Mouse (Mus musculus): ENCODE measurements around the gene Tagln2. TPM values are rescaled to one million over a fixed set of nuclear protein-coding genes. Genes with fewer than 3 reads are reported as not detected.
A peak's percentile ranks its signal among the peaks of the same experiment; 100 is the strongest.

Gene Tagln2
- total RNA-seq, 2 experiments from 2014 or later = 7.9 to 13.1 TPM

DNA sequence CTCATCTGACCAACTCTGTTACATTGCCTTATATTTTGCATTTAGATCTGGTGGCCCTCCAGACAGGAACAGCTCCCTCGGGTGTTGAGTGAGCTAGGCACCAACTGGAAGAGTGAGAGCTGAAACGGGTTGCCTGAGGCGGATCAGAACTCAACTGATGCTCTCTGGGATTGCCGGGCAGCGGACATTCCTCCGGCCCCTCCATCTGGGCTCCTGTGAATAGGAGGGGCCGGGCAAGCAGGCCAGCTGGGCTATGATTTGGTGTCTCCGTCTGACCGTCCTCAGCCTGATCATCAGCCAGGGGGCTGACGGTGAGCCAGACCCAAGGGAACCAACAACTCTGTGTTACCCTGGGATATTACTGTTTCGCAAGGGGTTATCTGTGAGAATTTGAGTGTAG, 15.6 kb upstream of the Tagln2 start:
- Histone ChIP-seq H3K4me3 (no peak overlapping the region), H3K27ac (no peak overlapping the region)
- TF ChIP-seq CTCF (conservative IDR thresholded peaks at IDR 0.05) = no peak
- DNase-seq (ENCODE audit: low spot score in 2 of 2) = no peak

DNA sequence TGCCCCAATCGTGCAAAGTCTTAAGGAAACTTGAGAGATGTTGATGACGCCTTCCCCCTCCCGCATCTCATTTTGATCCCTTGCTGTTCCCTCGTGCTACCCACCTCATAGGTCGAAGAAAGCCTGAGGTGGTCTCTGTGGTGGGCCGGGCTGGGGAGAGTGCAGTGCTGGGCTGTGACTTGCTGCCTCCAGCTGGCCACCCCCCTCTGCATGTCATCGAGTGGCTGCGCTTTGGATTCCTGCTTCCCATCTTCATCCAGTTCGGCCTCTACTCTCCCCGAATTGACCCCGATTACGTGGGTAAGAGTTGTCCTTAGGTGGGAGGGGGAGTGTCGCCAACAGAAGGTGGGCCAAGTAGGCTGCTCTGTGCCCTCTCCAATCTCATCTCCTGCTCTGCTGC, 15.2 kb upstream of the Tagln2 start:
- TF ChIP-seq CTCF (conservative IDR thresholded peaks at IDR 0.05) = no peak
- H3K4me3 ChIP-seq = no peak overlapping the region
- DNase-seq (ENCODE audit: low spot score in 2 of 2) = no peak
- H3K27ac ChIP-seq = no peak overlapping the region

DNA sequence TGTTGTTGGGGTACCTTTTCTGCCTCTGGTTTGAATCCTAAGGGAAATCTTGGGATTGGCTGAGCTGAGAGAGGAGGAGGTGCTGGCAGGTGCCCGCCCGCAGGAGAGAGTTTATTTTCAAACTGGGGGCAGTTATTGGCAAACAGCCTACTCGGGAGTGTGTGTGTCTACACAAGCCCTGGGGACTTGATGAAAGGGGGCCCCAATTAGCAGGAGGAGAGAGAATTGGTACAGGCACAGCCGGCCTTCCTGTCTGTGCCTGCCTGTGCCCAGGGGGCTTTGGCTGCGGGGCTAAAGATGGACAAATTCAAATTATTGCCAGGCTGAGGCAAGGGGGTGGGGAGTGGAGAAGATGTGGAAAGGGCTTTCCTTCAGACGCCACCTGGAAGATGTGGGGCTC, 14.0 kb upstream of the Tagln2 start:
- TF ChIP-seq CTCF (conservative IDR thresholded peaks at IDR 0.05) = no peak
- no peak overlapping the region for H3K27ac ChIP-seq
- no peak for DNase-seq (ENCODE audit: low spot score in 2 of 2)
- H3K4me3 ChIP-seq = no peak overlapping the region

DNA sequence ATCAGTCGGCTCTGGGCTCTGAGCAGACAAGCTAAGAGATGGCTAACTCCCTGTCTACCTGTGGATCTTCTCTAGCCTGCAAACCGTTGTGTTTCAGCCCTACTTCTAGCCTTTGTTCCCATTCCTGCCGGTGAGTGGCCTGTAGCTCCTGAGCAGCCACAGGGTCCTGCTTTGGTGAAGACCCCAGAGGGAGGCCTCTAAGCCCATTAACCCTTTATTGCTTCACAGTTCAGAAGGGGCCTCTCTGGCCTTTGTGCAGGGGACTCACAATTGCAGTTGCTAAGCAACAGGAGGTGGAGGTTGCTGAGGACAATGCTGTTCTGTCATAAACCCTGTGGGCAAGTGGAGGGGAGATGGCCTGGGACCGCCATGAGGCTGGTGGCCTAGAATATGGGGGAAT, 13.6 kb upstream of the Tagln2 start:
- DNase-seq (ENCODE audit: low spot score in 2 of 2) = no peak
- H3K27ac ChIP-seq = no peak overlapping the region
- TF ChIP-seq CTCF (conservative IDR thresholded peaks at IDR 0.05) = no peak
- no peak overlapping the region for H3K4me3 ChIP-seq

DNA sequence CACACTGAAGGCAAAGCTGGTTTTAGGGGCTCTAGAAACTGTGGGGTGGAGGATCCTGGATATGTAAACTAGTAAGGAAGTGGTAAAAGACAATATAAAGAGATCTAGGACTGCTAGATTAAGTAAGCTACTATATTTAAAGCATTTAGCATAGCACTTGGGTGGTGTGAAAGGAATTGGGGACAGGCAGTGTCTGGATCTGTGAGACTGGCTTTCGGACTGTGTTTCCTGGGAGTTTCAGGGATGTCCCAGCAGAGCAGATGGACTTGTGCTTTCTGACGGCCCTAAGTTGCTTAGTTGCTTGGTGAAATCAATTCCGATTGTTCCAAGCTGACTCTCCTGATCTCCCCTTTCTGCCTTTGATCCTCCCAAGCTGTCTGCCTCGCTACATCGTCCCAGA, 13.2 kb upstream of the Tagln2 start:
- Histone ChIP-seq H3K4me3 (no peak overlapping the region), H3K27ac (no peak overlapping the region)
- no peak for TF ChIP-seq CTCF (conservative IDR thresholded peaks at IDR 0.05)

DNA sequence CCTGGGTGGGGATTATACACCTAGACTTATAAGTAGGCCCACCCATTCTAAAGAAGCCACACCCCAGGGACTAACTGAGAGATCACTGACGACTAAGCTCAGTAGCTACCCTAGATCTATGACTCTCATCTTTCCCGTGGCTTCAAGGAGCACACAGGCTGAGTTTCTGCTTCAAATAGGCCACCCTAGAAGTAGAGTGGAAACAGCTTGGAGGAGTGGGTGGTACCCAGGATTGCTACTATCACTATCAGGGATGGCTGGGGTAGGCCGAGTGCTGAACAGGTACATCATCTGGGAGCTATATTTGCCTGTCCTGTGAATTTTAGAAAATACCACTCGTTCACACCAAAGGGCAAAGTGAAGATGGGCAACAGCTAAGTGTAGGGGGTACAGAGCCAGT, 12.0 kb upstream of the Tagln2 start:
- no peak for TF ChIP-seq CTCF (conservative IDR thresholded peaks at IDR 0.05)
- no peak overlapping the region for H3K27ac ChIP-seq
- H3K4me3 ChIP-seq = no peak overlapping the region
- no peak for DNase-seq (ENCODE audit: low spot score in 2 of 2)

More for the DNA sequence above, 13.2 kb upstream of the Tagln2 start:
- no peak for DNase-seq (ENCODE audit: low spot score in 2 of 2)

DNA sequence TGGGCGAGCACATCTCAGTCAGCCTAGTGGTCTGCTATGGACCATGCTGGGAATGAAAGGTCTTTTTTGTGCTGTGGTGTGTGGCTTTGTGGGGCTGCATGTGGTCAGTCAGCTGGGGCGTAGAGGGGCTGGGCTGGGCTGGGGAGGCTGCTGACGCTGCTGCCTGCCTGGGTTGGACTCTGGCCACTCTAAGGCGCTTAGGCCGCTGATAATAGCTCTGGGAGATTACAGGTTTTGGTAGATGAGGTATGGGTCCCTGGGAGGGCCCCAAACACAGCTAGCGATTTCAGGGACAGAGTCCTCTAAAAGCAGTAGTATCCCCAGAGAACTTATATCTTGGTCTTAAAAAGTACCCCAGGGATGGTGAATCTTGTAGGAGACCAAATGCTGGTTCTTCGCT, 11.0 kb upstream of the Tagln2 start:
- H3K4me3 ChIP-seq = no peak overlapping the region
- no peak overlapping the region for H3K27ac ChIP-seq
- DNase-seq (ENCODE audit: low spot score in 2 of 2) = no peak
- no peak for TF ChIP-seq CTCF (conservative IDR thresholded peaks at IDR 0.05)

DNA sequence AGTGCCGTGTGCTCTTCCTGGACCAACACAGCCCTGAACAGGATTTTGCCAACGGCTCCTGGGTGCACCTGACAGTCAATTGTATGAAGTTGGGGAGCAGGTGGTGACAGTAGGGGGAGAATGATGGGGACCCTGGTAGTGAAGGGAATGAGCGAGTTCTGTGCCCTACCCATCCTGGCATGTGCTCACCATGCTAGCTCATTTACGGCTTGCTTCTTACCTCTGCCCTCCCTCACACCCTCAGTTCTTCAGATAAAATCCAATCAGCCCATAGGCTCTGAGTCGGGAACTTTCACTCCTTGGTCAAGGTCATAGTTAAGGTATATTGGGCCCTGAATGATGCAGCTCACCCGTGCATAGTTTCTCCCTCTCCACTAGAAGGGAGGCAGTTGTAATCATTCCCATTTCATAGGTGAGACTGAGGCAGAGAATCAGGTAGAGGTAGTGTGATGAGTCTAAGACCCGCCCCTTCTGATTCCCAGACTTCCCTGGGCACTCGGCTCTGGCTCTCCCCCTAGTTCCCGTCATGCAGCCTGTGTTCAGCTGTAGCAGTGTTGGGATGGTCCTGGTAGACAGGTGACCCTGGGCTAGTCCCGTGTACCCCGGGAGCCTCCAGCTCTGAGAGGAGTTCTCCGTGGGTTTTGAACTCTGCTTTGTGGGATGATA, 10.1 kb upstream of the Tagln2 start:
- TF ChIP-seq CTCF (conservative IDR thresholded peaks at IDR 0.05) = no peak
- H3K27ac ChIP-seq = no peak overlapping the region
- peak overlapping the region; percentile 57 for H3K4me3 ChIP-seq
- no peak for DNase-seq (ENCODE audit: low spot score in 2 of 2)

DNA sequence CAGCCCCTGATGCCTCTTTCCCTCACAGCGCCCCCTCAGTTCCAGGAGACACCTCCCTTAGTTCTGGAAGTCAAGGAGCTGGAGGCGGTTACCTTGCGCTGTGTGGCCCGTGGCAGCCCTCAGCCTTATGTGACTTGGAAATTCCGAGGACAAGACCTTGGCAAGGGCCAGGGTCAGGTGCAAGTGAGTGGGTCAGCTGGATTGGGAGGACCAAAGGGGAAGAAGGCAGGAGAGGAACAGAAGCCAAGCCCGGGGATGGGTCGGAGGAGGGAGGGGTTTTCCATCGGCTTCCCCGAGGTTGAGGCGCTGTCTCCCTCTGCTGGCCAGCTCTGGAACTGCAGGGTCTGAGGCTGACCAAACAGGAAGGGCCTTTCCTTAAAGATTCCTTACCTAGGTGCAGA, 9.6 kb upstream of the Tagln2 start:
- TF ChIP-seq CTCF (conservative IDR thresholded peaks at IDR 0.05) = peak; percentile 98
- Histone ChIP-seq H3K27ac (no peak overlapping the region), H3K4me3 (peak overlapping the region; percentile 57)
- DNase-seq (ENCODE audit: low spot score in 2 of 2) = peak; percentile 71 to 95

DNA sequence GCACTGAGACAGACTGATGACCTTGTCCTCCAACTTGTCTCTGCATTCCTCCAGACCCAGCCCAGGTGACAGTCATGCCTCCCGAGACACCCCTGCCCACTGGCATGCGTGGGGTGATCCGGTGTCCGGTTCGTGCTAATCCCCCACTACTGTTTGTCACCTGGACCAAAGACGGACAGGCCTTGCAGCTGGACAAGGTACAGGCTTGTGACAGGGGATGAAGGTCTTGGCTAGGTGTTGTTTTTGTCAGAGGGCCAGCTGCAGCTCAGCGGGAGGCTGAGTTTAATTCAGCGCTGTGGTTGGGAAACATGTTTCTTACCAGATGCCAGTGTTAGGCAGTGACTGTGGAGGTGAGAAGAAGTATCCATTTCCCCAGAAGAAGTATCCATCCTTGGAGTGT, 7.8 kb upstream of the Tagln2 start:
- no peak for DNase-seq (ENCODE audit: low spot score in 2 of 2)
- TF ChIP-seq CTCF (conservative IDR thresholded peaks at IDR 0.05) = no peak
- H3K4me3 ChIP-seq = no peak overlapping the region
- H3K27ac ChIP-seq = no peak overlapping the region

DNA sequence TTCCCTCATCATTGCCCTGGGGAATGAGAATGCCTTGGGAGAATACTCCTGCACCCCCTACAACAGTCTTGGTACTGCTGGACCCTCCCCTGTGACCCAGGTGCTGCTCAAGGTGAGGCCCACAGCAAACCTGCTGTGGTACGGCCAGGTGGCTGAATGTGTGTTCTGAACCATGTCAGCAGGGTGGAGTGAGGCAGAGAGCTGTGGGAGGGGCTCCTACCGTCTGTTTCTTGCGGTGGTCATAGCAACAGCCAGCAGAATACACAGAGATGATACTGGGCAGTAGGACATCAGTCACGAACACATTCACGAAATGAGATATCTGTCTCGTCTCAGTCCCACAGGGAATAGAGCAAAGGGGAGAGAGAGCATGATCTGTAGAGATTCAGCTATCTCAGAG, 6.3 kb upstream of the Tagln2 start:
- no peak for TF ChIP-seq CTCF (conservative IDR thresholded peaks at IDR 0.05)

DNA sequence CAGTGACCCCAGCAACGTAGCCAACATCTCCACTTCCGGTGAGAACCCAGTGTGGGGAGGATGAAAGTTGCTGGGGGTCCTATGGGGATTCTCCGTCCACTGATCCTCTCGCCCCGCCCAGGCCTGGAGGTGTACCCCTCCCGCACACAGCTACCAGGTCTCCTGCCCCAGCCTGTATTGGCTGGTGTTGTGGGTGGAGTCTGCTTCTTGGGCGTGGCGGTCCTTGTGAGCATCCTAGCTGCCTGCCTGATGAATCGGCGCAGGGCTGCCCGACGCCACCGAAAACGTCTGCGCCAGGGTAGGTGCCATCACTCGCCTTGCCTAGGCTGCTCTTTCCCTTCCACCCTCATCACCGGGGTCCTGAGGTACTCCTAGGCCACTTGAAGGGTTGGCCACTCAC, 3.8 kb upstream of the Tagln2 start:
- Histone ChIP-seq H3K27ac (no peak overlapping the region), H3K4me3 (no peak overlapping the region)
- DNase-seq (ENCODE audit: low spot score in 2 of 2) = no peak
- TF ChIP-seq CTCF (conservative IDR thresholded peaks at IDR 0.05) = no peak

More for the DNA sequence above, 6.3 kb upstream of the Tagln2 start:
- Histone ChIP-seq H3K27ac (no peak overlapping the region), H3K4me3 (no peak overlapping the region)
- no peak for DNase-seq (ENCODE audit: low spot score in 2 of 2)

DNA sequence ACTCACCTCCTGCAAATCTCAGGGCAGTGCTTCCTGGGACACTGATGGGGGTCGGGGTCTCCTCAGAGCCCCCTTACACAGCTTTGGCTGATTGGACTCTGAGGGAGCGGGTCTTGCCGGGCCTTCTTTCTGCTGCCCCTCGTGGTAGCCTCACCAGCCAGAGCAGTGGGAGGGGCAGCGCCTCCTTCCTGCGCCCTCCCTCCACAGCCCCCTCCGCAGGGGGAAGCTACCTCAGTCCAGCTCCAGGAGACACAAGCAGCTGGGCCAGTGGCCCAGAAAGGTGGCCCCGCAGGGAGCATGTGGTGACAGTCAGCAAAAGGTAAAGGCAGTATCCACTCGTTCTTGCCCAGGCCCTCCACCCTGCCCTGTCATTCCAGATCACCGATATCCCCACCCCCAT, 2.4 kb upstream of the Tagln2 start:
- no peak for DNase-seq (ENCODE audit: low spot score in 2 of 2)
- no peak overlapping the region for H3K27ac ChIP-seq
- TF ChIP-seq CTCF (conservative IDR thresholded peaks at IDR 0.05) = no peak
- H3K4me3 ChIP-seq = no peak overlapping the region

DNA sequence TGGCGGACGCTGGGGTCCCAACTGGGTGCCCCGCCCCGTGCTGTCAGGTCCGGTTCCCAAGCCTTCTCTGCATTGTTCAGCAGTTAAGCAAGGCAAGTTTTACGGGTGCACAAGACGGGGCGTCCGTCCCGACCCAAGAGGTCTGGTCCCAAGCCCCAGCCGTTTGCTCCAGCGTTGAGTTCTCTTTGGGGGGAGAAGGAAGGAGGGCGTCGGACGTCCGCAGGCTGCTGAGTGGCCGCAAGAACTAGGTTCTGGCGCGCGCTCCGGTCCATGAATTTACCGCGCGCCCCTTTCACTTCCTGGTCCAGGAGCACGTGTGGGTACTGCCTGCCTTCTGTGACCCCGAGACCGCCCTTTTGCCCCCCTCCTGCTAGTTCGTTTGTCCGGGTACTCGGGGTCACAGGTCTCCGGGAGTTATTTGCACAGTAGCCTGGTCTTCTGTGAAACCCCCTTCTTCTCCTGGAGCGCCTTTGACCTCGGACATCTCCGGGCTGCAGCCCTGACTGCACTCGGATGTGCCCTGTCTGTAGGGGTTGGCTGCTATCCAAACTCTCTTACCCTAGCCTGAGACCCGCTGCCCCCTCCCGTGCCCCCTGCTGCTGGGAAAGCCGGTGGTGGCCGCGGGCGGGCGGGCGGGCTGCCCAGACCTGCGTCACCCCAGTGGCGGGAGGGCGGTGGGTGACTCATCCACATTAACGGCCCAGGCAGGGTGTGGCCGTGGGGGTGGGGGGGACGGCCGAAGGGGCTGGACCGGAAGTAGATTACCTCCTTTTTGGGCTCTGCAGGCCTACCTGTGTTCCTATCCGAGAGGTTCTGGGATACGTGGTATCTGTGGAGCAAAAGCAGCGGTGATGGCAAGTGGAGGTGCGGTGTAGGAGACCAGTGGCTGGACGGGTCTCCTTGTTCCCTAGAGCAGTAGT, 864 bp downstream of the Tagln2 start:
- Histone ChIP-seq H3K4me3 (peak overlapping the region; percentile 56), H3K27ac (peak overlapping the region; percentile 71)
- TF ChIP-seq CTCF (conservative IDR thresholded peaks at IDR 0.05) = no peak
- no peak for DNase-seq (ENCODE audit: low spot score in 2 of 2)
